Mouse (Mus musculus) G1E (cell line): ENCODE measurements around the gene Zfp119a.

Experiments used
- CTCF ChIP-seq: IDR thresholded peaks from 2 replicates; pipeline ENCODE4 v1.5.1; 2012; ENCODE audit warnings: low read depth, low read length, inconsistent platforms, mixed read lengths
- GATA2 ChIP-seq: IDR thresholded peaks from 2 replicates; pipeline ENCODE4 v1.6.1; 2012; ENCODE audit warnings: low read depth, low read length, inconsistent platforms, borderline replicate concordance

DNA sequence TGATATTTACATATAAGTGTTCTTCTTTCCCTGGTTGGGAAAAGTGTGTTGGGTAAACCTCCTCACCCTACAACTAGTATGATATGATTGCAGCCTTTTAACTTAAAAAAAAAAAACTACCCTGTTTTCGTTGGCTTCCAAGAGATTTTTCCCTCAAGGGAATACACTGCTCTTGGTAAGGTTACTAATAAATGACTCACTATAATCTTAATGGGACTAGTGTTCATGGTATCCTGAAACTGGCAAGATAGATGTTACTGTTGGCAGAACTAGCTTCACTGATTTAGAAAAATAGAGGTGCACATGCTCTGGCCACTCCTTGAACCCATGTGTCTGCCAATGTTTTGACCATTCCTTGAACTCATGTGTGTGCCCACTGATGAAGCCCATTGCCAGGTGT lies 57.2 kb downstream of the Zfp119a start:
- TF ChIP-seq CTCF (no peak), GATA2 (no peak)
